Mouse (Mus musculus) lung, embryonic 16.5 days (tissue): ENCODE data around the gene AB124611. TPM values are rescaled to one million over a fixed set of nuclear protein-coding genes. Genes with fewer than 3 reads are reported as not detected.
"Not testable (repeated sequence)": the region's sequence is repeated elsewhere in the genome, so short reads cannot be mapped to it uniquely, and the experiment has no call there.

Experiments used
- ATAC-seq: fragments of 200-750 bp; cut with Nextera tagmentation; 2 replicates; pipeline ENCODE4 v1.8.0; 2017; ENCODE audit warnings: low read depth, mild to moderate bottlenecking, moderate library complexity
- H3K27ac ChIP-seq: fragments of 300-500 bp; sonication (generic); 2 replicates; pipeline ENCODE4 v1.5.1; 2014; ENCODE audit warnings: mild to moderate bottlenecking, control low read depth, low read length
- H3K27me3 ChIP-seq: fragments of 300-500 bp; sonication (generic); 2 replicates; pipeline ENCODE4 v1.6.1; 2014; ENCODE audit warnings: low read depth, low read length, mixed read lengths; ENCODE audit not compliant: control insufficient read depth, insufficient read depth
- H3K36me3 ChIP-seq: fragments of 300-500 bp; sonication (generic); 2 replicates; pipeline ENCODE4 v1.6.1; 2014; ENCODE audit warnings: low read length; ENCODE audit not compliant: control insufficient read depth, insufficient read depth
- H3K4me1 ChIP-seq: fragments of 300-500 bp; sonication (generic); replicated peaks from 2 replicates; pipeline ENCODE4 v1.6.1; 2014; ENCODE audit warnings: low read length, mixed read lengths; ENCODE audit not compliant: control insufficient read depth, insufficient read depth
- H3K4me2 ChIP-seq: fragments of 300-500 bp; sonication (generic); 2 replicates; pipeline ENCODE4 v1.6.1; 2014; ENCODE audit warnings: low read depth, low read length, control low read depth
- H3K4me3 ChIP-seq: fragments of 300-500 bp; sonication (generic); 2 replicates; pipeline ENCODE4 v1.5.1; 2014; ENCODE audit warnings: mild to moderate bottlenecking, low read length, control low read depth
- H3K9ac ChIP-seq: fragments of 300-500 bp; sonication (generic); 2 replicates; pipeline ENCODE4 v1.6.1; 2014; ENCODE audit warnings: low read length, control low read depth
- H3K9me3 ChIP-seq: fragments of 300-500 bp; sonication (generic); 2 replicates; pipeline ENCODE4 v1.6.1; 2016; ENCODE audit warnings: low read length; ENCODE audit not compliant: control insufficient read depth
- WGBS: fragments of 180-500 bp; shearing (Covaris S2); extraction: QIAGEN DNeasy Blood & Tissue Kit; methylation state at CpG from one replicate; pipeline ENCODE4 v1.1.7; 2014; 5-methylcytosine and 5-hydroxymethylcytosine counted together
- polyA plus RNA-seq: library from polyadenylated mRNA; unstranded; fragments of >200 nt; fragmentation: Nextera tagmentation; extraction: Ambion mirVana; gene quantifications from 2 replicates; pipeline ENCODE4 v1.2.1, GENCODE M21; 2015

The AB124611 gene
- polyA plus RNA-seq: 3.9 and 4.0 TPM in 2 replicates

DNA sequence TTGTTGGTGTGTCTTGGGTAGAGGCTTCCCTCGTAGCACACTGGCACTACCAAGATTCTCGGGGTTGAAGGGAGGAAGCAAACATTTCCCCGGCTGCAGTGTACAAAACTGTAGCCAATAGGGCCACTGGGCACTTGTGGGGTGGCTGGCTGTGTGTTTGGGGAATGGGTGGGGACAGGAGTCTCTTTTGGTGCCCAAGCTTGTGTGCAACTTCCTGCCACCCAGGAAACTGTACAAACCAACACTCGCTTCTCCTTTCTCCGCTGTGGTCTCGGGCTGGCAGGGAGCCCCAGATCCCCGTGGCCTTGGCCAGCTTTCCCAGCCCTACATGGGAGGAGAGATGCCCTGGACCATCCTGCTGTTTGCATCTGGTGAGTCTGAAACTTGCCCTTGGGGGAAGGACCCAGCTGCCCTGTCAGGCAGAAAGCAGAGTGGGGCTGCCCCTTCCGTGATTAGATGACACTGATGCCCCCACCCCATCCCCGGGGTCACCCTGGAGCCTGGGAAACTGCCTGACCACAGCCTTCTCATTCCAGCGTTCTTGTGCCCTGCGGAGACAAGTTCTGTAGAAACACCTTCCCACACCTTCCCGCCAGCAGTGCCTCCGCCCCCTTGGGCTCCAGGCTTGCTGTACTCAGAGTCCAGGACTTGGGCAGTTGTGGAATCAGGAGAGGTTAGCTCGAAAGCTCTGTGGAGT lies at the start of gene AB124611:
TSS of gene AB124611 (plus strand) at position 240 of the 697 bp plus-strand sequence.
- no peaks in the 10 kb centered on the region for H3K27me3 ChIP-seq
- H3K4me1 ChIP-seq: no peaks in the 10 kb centered on the region
- H3K27ac ChIP-seq: no peak within 1 kb of the TSS; the same call in 1 of the 2 replicates
- no peaks in the 10 kb centered on the region for H3K9me3 ChIP-seq
- H3K4me2 ChIP-seq: peak within 1 kb of the TSS; percentile 12; the same call in 1 of the 2 replicates
- WGBS: 52% methylated on average over 14 of the region's 14 CpGs
- H3K4me3 ChIP-seq: no peak within 1 kb of the TSS
- peak; percentile 34 for ATAC-seq
- H3K9ac ChIP-seq: peak within 1 kb of the TSS; percentile 42
- H3K36me3 ChIP-seq: no peaks in the 10 kb centered on the region

DNA sequence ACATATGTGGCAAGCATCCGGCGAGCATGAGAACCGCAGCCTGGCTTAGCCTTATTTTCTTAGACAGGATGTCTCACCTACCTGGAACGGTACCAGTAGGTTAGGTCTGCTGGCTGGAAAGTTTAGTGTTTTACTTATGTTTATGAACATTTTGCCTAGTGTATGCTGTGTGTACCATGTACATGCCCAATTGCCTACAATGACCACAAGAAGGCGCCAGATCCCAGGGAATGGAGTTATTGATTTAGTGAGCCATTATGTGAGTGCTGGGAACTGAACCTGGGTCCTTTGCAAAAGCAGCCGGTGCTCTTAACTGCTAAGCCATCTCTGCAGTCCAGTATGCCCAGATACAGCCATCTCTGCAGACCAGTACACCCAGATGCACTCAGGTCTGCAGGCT lies 48.3 kb upstream of the AB124611 start:
- WGBS: 94% methylated on average over 6 of the region's 6 CpGs

DNA sequence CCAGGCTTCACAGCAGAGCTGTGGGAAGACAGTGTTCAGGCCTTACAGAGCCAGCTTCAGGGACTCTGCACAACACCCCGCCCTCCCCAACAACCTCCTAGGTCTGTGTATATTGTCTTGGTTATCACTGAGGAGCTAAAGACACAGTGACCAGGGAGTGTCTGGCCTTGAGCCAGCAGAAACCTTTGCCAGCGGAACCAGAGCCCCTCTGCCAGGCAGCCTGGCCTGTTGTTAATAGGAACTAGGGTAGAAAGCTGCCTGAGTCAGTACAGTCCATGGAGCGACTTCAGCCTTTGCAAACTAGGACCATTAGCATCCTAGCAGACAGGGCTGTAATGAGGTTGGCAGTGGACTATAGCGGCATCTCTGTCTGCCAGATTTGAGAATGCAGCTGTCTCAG lies 41.9 kb upstream of the AB124611 start:
- no peak overlapping the region for H3K9ac ChIP-seq
- 92% methylated on average over 4 of the region's 4 CpGs for WGBS
- ATAC-seq: no peak
- H3K27me3 ChIP-seq: no peaks in the 10 kb centered on the region
- peaks cover 12% of the 10 kb centered on the region for H3K36me3 ChIP-seq
- no peak overlapping the region for H3K4me2 ChIP-seq
- H3K9me3 ChIP-seq: no peaks in the 10 kb centered on the region
- no peak overlapping the region for H3K27ac ChIP-seq
- no peaks in the 10 kb centered on the region for H3K4me1 ChIP-seq
- no peak overlapping the region for H3K4me3 ChIP-seq

More for the DNA sequence above, 48.3 kb upstream of the AB124611 start:
- ATAC-seq: no peak
- Histone ChIP-seq H3K27ac (no peak overlapping the region), H3K9ac (no peak overlapping the region), H3K4me2 (no peak overlapping the region), H3K4me1 (no peaks in the 10 kb centered on the region), H3K36me3 (peaks cover 41% of the 10 kb centered on the region), H3K4me3 (no peak overlapping the region), H3K9me3 (0 out of 2 replicates have a peak, but pooled peaks cover 3% of the 10 kb centered on the region), H3K27me3 (no peaks in the 10 kb centered on the region)

DNA sequence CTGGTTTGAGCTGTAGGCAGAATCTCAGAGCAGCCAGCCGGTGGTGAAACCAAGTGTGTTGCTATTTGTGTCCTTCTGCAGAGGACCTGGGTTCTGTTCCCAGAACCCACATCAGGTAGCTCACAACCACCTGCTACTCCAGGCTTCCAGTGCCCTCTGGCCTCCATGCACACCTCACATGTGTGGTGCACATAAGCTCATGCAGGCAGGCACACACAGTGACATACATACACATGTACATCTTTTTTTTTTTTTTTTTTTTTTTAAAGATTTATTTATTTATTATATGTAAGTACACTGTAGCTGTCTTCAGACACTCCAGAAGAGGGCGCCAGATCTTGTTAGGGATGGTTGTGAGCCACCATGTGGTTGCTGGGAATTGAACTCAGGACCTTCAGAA lies 37.7 kb upstream of the AB124611 start:
- 95% methylated on average over 1 of the region's 2 CpGs for WGBS
- not testable (repeated sequence) for H3K27ac ChIP-seq, H3K4me1 ChIP-seq, H3K9me3 ChIP-seq, H3K36me3 ChIP-seq, H3K4me3 ChIP-seq, H3K9ac ChIP-seq, H3K4me2 ChIP-seq, ATAC-seq, H3K27me3 ChIP-seq

DNA sequence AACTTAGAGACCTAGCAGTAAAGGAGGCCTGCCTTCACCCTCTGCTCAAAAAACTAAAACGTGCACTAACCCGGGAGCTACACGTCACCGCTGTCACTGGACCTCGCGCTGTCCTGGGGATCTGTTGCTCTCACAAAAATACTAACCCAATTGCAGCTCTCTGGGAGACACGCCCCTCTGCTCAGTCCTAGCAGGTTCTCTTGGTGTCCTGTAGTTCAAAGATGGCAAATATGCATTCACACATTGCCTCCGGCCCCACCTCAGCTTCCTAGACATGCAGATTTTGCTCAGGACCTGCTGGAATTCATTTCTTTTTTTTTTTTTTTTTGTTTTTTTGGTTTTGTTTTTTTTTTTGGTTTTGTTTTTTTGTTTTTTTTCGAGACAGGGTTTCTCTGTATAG lies 35.3 kb upstream of the AB124611 start:
- no peak for ATAC-seq
- no peaks in the 10 kb centered on the region for H3K27me3 ChIP-seq
- H3K9ac ChIP-seq: no peak overlapping the region
- no peaks in the 10 kb centered on the region for H3K4me1 ChIP-seq
- H3K36me3 ChIP-seq: peaks cover 9% of the 10 kb centered on the region
- no peak overlapping the region for H3K27ac ChIP-seq
- H3K4me3 ChIP-seq: no peak overlapping the region
- WGBS: 89% methylated on average over 9 of the region's 9 CpGs
- no peaks in the 10 kb centered on the region for H3K9me3 ChIP-seq
- no peak overlapping the region for H3K4me2 ChIP-seq

DNA sequence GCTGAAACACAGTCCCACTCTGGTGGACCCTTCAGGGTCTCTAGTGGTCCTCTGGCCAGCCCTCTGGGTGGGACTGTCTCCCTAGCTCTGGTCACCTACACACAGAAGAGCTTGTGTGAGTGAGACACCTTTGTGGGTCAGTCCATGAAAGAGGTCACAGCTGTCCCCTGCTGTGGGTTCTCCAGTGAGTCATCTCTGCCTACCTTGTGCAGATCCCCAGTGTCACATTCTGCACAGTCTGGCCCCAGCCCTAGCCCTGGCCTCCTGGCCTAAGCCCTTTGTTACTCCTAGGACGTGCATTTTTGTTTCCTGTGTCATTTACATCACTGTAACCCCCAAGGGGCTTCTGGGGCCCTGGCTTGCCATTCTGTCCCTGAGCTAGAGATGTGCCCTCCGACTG lies 32.1 kb upstream of the AB124611 start:
- no peaks in the 10 kb centered on the region for H3K9me3 ChIP-seq
- H3K4me1 ChIP-seq: no peaks in the 10 kb centered on the region
- H3K4me3 ChIP-seq: no peak overlapping the region
- H3K4me2 ChIP-seq: no peak overlapping the region
- no peak overlapping the region for H3K27ac ChIP-seq
- no peak overlapping the region for H3K9ac ChIP-seq
- no peak for ATAC-seq
- H3K27me3 ChIP-seq: no peaks in the 10 kb centered on the region
- WGBS: 65% methylated on average over 2 of the region's 2 CpGs
- peaks cover 5% of the 10 kb centered on the region; the same call in 1 of the 2 replicates for H3K36me3 ChIP-seq

DNA sequence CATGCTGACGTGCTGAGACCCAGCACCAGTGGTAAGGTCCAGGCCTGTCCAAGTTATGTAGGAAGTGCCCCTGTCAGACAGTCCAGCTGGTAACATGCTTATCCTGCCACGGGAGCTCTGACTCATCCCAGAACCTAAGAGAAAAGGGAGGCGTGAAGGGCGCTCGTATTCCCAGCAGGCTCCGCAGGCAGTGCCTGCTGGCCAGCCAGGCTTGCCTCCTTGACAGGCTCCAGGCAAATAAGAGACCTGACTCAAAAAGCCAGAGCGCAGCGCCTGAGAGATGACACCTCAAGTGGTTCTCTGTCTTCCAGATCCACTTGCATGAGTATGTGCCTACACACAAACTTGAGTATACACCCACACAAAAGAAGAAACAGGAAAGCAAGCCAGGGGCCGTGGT lies 31.2 kb upstream of the AB124611 start:
- H3K9ac ChIP-seq: no peak overlapping the region
- no peaks in the 10 kb centered on the region for H3K27me3 ChIP-seq
- H3K27ac ChIP-seq: no peak overlapping the region
- no peaks in the 10 kb centered on the region for H3K9me3 ChIP-seq
- peaks cover 11% of the 10 kb centered on the region for H3K36me3 ChIP-seq
- WGBS: 81% methylated on average over 9 of the region's 9 CpGs
- no peak overlapping the region for H3K4me3 ChIP-seq
- no peak for ATAC-seq
- no peaks in the 10 kb centered on the region for H3K4me1 ChIP-seq
- H3K4me2 ChIP-seq: no peak overlapping the region

DNA sequence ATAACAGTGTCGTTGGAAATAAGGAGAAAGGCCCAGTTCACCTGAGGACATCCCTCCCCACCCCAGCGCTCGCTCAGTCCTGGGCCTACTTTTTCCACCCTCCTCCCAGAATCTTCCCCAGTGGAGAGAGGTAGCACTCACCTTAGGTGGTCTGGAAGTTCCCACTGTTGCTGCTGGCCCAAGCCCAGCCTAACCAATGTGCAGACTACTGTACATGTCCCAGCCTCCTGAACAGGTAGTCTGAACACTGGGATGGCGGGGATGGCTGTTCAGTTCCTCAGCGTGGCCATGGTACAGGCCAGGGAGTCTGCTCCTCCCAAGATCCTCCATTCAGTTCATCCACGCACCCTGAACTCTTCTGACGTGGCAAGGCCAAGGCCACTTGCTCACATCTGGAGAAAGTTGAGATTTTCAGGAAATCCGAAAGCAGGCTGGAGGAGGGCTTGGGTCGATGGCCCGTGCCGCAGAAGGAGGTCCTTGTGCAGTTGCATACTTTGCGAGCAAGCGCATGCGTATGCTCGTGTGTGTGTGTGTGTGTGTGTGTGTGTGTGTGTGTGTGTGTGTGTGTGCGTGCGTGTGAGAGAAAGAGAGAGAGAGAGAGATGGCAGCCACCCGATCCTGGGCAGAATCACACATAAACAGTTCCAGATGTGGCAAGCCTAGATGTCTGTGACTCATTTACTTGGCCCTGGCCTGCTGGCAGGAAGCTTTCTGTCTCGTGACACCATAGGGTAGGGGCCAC lies 29.5 kb upstream of the AB124611 start:
- peak overlapping the region; percentile 3; the same call in 1 of the 2 replicates for H3K27ac ChIP-seq
- no peaks in the 10 kb centered on the region for H3K9me3 ChIP-seq
- H3K4me1 ChIP-seq: no peaks in the 10 kb centered on the region
- 0 out of 2 replicates have a peak overlapping the region, but pooled peaks have one; percentile 13 for H3K9ac ChIP-seq
- ATAC-seq: peak; percentile 64
- H3K4me2 ChIP-seq: 0 out of 2 replicates have a peak overlapping the region, but pooled peaks have one; percentile 6
- H3K36me3 ChIP-seq: peaks cover 14% of the 10 kb centered on the region
- 73% methylated on average over 18 of the region's 19 CpGs for WGBS
- H3K4me3 ChIP-seq: no peak overlapping the region
- H3K27me3 ChIP-seq: no peaks in the 10 kb centered on the region

DNA sequence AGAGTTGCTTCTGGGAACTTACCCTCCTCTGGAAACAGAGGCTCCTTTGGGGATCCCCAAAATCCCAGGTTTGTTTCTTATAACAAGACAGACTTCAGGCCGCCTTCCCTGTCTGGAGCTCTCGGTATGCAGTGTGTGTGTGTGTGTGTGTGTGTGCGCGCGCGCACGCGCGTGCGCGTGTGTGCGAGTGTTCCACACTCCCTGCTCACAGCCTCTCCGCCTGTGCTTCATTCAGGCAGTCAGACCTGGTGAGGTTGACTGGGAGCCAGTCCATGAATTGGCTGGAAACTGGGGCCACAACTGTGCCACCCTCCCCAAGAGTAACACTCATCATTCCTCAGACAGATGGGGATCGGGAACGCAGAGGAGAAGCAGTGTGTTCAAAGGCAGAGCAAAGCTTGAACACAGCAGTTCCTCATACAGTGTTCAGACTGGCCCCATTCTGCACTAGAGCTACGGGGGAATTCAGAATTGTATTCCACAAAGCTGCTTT lies 28.9 kb upstream of the AB124611 start:
- no peak overlapping the region for H3K4me3 ChIP-seq
- H3K27ac ChIP-seq: peak overlapping the region; percentile 3; the same call in 1 of the 2 replicates
- 90% methylated on average over 16 of the region's 16 CpGs for WGBS
- no peak overlapping the region for H3K4me2 ChIP-seq
- H3K36me3 ChIP-seq: peaks cover 14% of the 10 kb centered on the region
- ATAC-seq: no peak
- H3K9ac ChIP-seq: no peak overlapping the region
- no peaks in the 10 kb centered on the region for H3K4me1 ChIP-seq
- H3K27me3 ChIP-seq: no peaks in the 10 kb centered on the region
- H3K9me3 ChIP-seq: no peaks in the 10 kb centered on the region
